Mouse (Mus musculus): ENCODE measurements at regions not wholly inside any gene's neighbourhood (a gene's known extent, or its start where the extent isn't known, plus 50 kb on each side); places are given as distances from the start of the nearest gene placed in this dataset.

DNA sequence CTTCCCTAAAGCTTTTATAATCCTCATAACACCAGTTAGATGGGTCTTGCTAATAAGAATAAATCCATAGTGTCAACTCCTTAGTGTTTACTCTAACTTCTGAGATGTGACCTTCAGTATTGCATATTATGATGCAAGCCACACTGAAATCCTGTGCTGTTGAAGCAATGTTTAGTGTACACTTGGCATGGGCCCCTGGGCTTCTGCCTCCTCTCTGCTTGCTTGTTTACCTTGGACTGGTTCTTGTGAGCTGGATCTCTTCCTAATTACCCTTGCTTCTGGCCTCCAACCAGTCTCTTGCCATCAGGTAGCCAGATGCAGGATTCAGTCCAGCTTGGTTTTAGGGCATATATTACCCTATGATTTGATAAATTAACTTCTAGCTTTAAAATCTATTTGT, 57.0 kb downstream of the Rgs2 start:
- Histone ChIP-seq H3K4me2 (replicated peaks; ENCODE audit: low read depth, low read length) (no peak overlapping the region), H3K4me3 (ENCODE audit: low read depth, low read length) (no peak overlapping the region), H3K27me3 (ENCODE audit: control insufficient read depth, insufficient read depth, low read length) (no peaks in the 10 kb centered on the region), H3K4me1 (ENCODE audit: control insufficient read depth, insufficient read depth, low read length) (no peaks in the 10 kb centered on the region), H3K9ac (replicated peaks; ENCODE audit: low read depth, low read length) (no peak overlapping the region), H3K9me3 (ENCODE audit: control insufficient read depth, low read depth, low read length) (no peaks in the 10 kb centered on the region), H3K36me3 (ENCODE audit: control insufficient read depth, insufficient read depth, low read length) (no peaks in the 10 kb centered on the region), H3K27ac (ENCODE audit: low read length) (no peak overlapping the region)
- ATAC-seq (ENCODE audit: insufficient number of reproducible peaks, insufficient read depth, low FRiP score, low read depth), result no peak

GRCm38 (mm10) chr1:143941465-143941864, 62.5 kb downstream of the Rgs2 start:
- WGBS, result 75% methylated on average over 5 of the region's 5 CpGs
- Histone ChIP-seq H3K9ac (replicated peaks; ENCODE audit: low read depth, low read length) (no peak overlapping the region), H3K4me3 (ENCODE audit: low read depth, low read length) (no peak overlapping the region), H3K4me1 (ENCODE audit: control insufficient read depth, insufficient read depth, low read length) (no peaks in the 10 kb centered on the region), H3K27ac (ENCODE audit: low read length) (no peak overlapping the region), H3K4me2 (replicated peaks; ENCODE audit: low read depth, low read length) (no peak overlapping the region), H3K9me3 (ENCODE audit: control insufficient read depth, low read depth, low read length) (no peaks in the 10 kb centered on the region), H3K27me3 (ENCODE audit: control insufficient read depth, insufficient read depth, low read length) (no peaks in the 10 kb centered on the region), H3K36me3 (ENCODE audit: control insufficient read depth, insufficient read depth, low read length) (no peaks in the 10 kb centered on the region)
- ATAC-seq (ENCODE audit: insufficient number of reproducible peaks, insufficient read depth, low FRiP score, low read depth), result peak; percentile 67; the same call in 1 of the 2 replicates

DNA sequence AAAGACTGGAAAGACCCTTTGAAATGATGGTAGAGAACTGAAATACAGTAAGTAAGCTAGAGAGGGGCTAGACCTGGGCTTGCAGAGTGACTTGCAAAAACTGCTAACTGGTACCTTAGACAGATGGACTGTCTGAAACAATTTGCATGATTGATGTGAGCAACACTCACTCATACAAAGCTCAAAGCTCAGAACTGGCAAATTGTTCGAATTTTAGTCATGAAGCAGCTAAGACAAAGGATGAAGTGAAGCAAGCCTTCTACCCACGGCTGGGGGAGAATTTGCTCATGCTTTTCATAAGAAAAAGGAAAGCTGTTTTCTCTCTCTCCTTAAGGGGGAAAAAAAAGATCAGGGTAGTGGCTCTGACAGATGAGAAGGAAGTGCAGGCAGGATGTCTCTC, 64.5 kb downstream of the Rgs2 start:
- H3K4me3 ChIP-seq (ENCODE audit: low read depth, low read length), result no peak overlapping the region
- WGBS, result 43% methylated on average over 2 of the region's 2 CpGs
- no peak overlapping the region for H3K9ac ChIP-seq (replicated peaks; ENCODE audit: low read depth, low read length)
- no peaks in the 10 kb centered on the region for H3K27me3 ChIP-seq (ENCODE audit: control insufficient read depth, insufficient read depth, low read length)
- no peaks in the 10 kb centered on the region for H3K4me1 ChIP-seq (ENCODE audit: control insufficient read depth, insufficient read depth, low read length)
- no peak for ATAC-seq (ENCODE audit: insufficient number of reproducible peaks, insufficient read depth, low FRiP score, low read depth)
- no peaks in the 10 kb centered on the region for H3K36me3 ChIP-seq (ENCODE audit: control insufficient read depth, insufficient read depth, low read length)
- no peaks in the 10 kb centered on the region for H3K9me3 ChIP-seq (ENCODE audit: control insufficient read depth, low read depth, low read length)
- H3K4me2 ChIP-seq (replicated peaks; ENCODE audit: low read depth, low read length), result no peak overlapping the region
- no peak overlapping the region for H3K27ac ChIP-seq (ENCODE audit: low read length)

- ATAC-seq (ENCODE audit: insufficient number of reproducible peaks, insufficient read depth, low FRiP score, low read depth), result no peak
- Histone ChIP-seq H3K27ac (ENCODE audit: low read length) (no peak overlapping the region), H3K4me1 (ENCODE audit: control insufficient read depth, insufficient read depth, low read length) (no peaks in the 10 kb centered on the region), H3K4me2 (replicated peaks; ENCODE audit: low read depth, low read length) (no peak overlapping the region), H3K4me3 (ENCODE audit: low read depth, low read length) (no peak overlapping the region), H3K9me3 (ENCODE audit: control insufficient read depth, low read depth, low read length) (no peaks in the 10 kb centered on the region), H3K27me3 (ENCODE audit: control insufficient read depth, insufficient read depth, low read length) (no peaks in the 10 kb centered on the region), H3K36me3 (ENCODE audit: control insufficient read depth, insufficient read depth, low read length) (no peaks in the 10 kb centered on the region), H3K9ac (replicated peaks; ENCODE audit: low read depth, low read length) (no peak overlapping the region)
- 65% methylated on average over 3 of the region's 3 CpGs for WGBS
These were observed 65.4 kb downstream of the Rgs2 start for GRCm38 (mm10) chr1:143938569-143938968.

- no peak overlapping the region for H3K4me2 ChIP-seq (replicated peaks; ENCODE audit: low read depth, low read length)
- no peak overlapping the region for H3K27ac ChIP-seq (ENCODE audit: low read length)
- no peaks in the 10 kb centered on the region for H3K27me3 ChIP-seq (ENCODE audit: control insufficient read depth, insufficient read depth, low read length)
- no peaks in the 10 kb centered on the region for H3K9me3 ChIP-seq (ENCODE audit: control insufficient read depth, low read depth, low read length)
- no peak overlapping the region for H3K9ac ChIP-seq (replicated peaks; ENCODE audit: low read depth, low read length)
- WGBS, result 79% methylated on average over 3 of the region's 3 CpGs
- no peaks in the 10 kb centered on the region for H3K4me1 ChIP-seq (ENCODE audit: control insufficient read depth, insufficient read depth, low read length)
- H3K4me3 ChIP-seq (ENCODE audit: low read depth, low read length), result no peak overlapping the region
- H3K36me3 ChIP-seq (ENCODE audit: control insufficient read depth, insufficient read depth, low read length), result no peaks in the 10 kb centered on the region
- ATAC-seq (ENCODE audit: insufficient number of reproducible peaks, insufficient read depth, low FRiP score, low read depth), result no peak
These were observed 73.2 kb downstream of the Rgs2 start for GRCm38 (mm10) chr1:143930798-143931197.

DNA sequence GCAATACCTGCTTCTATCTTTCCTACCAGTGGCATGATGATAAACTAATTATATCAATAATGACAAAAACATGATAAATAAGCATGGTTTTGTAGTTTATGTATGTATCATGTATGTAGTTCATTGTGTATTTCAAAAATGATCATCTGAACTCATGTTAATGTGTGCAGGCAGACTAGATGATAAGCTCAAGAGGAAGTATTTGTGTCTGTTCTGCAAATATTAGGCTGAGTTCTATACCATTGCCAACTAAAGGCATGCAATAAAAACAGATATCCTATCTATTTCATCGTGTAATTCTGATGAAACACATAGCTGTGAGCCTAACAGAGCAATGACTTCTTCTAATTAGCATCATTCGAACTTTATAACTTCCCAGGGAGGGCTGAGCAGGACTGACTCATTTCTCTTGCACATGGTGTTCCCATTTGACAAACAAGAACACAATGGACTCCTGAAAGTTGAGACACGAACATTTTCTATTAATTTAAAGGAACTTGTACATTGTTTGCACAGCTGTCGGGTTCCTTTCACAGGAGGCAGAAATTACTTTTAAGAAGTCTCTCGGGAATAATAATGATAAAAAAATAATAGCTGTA, 74.3 kb downstream of the Rgs2 start:
- Histone ChIP-seq H3K4me1 (ENCODE audit: control insufficient read depth, insufficient read depth, low read length) (no peaks in the 10 kb centered on the region), H3K36me3 (ENCODE audit: control insufficient read depth, insufficient read depth, low read length) (no peaks in the 10 kb centered on the region), H3K9ac (replicated peaks; ENCODE audit: low read depth, low read length) (no peak overlapping the region), H3K4me3 (ENCODE audit: low read depth, low read length) (no peak overlapping the region), H3K9me3 (ENCODE audit: control insufficient read depth, low read depth, low read length) (no peaks in the 10 kb centered on the region), H3K4me2 (replicated peaks; ENCODE audit: low read depth, low read length) (no peak overlapping the region), H3K27me3 (ENCODE audit: control insufficient read depth, insufficient read depth, low read length) (no peaks in the 10 kb centered on the region), H3K27ac (ENCODE audit: low read length) (no peak overlapping the region)
- 59% methylated on average over 5 of the region's 5 CpGs for WGBS
- ATAC-seq (ENCODE audit: insufficient number of reproducible peaks, insufficient read depth, low FRiP score, low read depth), result no peak

DNA sequence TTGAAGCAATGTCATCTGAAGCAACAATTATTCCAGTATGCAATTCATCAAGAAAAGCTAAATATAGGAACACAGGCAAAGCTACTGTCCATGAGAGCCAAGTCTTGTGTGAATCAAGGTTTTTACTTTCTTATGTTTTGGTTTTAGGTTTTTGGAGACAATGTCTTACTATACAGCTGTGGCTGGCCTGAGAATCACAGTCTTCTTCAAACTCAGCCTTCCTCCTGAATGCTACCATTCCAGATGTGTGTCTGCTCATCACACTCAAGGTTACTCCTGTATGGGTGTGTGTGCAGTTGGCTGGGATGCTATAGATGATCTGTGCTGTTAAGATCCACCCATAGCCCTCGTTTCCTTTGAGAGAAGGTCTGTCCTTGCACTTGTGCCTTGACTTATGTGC, 81.5 kb downstream of the Rgs2 start:
- no peaks in the 10 kb centered on the region for H3K4me1 ChIP-seq (ENCODE audit: control insufficient read depth, insufficient read depth, low read length)
- H3K36me3 ChIP-seq (ENCODE audit: control insufficient read depth, insufficient read depth, low read length), result no peaks in the 10 kb centered on the region
- 43% methylated on average over 1 of the region's 1 CpGs for WGBS
- no peak overlapping the region for H3K4me3 ChIP-seq (ENCODE audit: low read depth, low read length)
- no peak overlapping the region for H3K9ac ChIP-seq (replicated peaks; ENCODE audit: low read depth, low read length)
- H3K27me3 ChIP-seq (ENCODE audit: control insufficient read depth, insufficient read depth, low read length), result no peaks in the 10 kb centered on the region
- H3K9me3 ChIP-seq (ENCODE audit: control insufficient read depth, low read depth, low read length), result no peaks in the 10 kb centered on the region
- ATAC-seq (ENCODE audit: insufficient number of reproducible peaks, insufficient read depth, low FRiP score, low read depth), result no peak
- H3K4me2 ChIP-seq (replicated peaks; ENCODE audit: low read depth, low read length), result no peak overlapping the region
- no peak overlapping the region for H3K27ac ChIP-seq (ENCODE audit: low read length)

DNA sequence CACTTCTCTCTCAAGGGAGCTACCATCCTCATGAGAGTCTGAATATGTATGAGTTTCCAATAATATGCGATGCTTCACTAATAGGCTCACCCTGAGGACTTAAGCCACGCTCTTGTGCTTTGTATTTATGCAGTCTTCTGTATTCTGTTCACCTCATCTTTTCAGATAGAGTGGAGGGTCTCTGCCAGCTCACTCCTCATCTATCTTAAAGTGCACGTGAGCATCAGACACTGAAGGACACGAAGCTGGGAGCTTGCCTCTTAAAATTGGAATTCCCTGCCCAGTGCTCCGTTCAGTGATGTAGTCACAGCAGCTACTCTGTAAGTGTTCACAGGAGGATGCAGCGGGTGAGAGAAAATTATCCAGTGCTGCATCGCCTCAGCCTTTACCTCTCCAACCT, 83.7 kb downstream of the Rgs2 start:
- H3K27ac ChIP-seq (ENCODE audit: low read length), result no peak overlapping the region
- H3K27me3 ChIP-seq (ENCODE audit: control insufficient read depth, insufficient read depth, low read length), result no peaks in the 10 kb centered on the region
- ATAC-seq (ENCODE audit: insufficient number of reproducible peaks, insufficient read depth, low FRiP score, low read depth), result no peak
- no peaks in the 10 kb centered on the region for H3K4me1 ChIP-seq (ENCODE audit: control insufficient read depth, insufficient read depth, low read length)
- H3K9ac ChIP-seq (replicated peaks; ENCODE audit: low read depth, low read length), result no peak overlapping the region
- WGBS, result 73% methylated on average over 7 of the region's 7 CpGs
- no peaks in the 10 kb centered on the region for H3K36me3 ChIP-seq (ENCODE audit: control insufficient read depth, insufficient read depth, low read length)
- H3K4me3 ChIP-seq (ENCODE audit: low read depth, low read length), result no peak overlapping the region
- no peaks in the 10 kb centered on the region for H3K9me3 ChIP-seq (ENCODE audit: control insufficient read depth, low read depth, low read length)
- no peak overlapping the region for H3K4me2 ChIP-seq (replicated peaks; ENCODE audit: low read depth, low read length)

GRCm38 (mm10) chr1:143918949-143919348, 85.0 kb downstream of the Rgs2 start:
- H3K4me3 ChIP-seq (ENCODE audit: low read depth, low read length), result no peak overlapping the region
- ATAC-seq (ENCODE audit: insufficient number of reproducible peaks, insufficient read depth, low FRiP score, low read depth), result no peak
- H3K4me2 ChIP-seq (replicated peaks; ENCODE audit: low read depth, low read length), result no peak overlapping the region
- H3K9ac ChIP-seq (replicated peaks; ENCODE audit: low read depth, low read length), result no peak overlapping the region
- no peaks in the 10 kb centered on the region for H3K9me3 ChIP-seq (ENCODE audit: control insufficient read depth, low read depth, low read length)
- no peak overlapping the region; the same call in 1 of the 2 replicates for H3K27ac ChIP-seq (ENCODE audit: low read length)
- H3K4me1 ChIP-seq (ENCODE audit: control insufficient read depth, insufficient read depth, low read length), result no peaks in the 10 kb centered on the region
- WGBS, result 89% methylated on average over 5 of the region's 5 CpGs
- H3K36me3 ChIP-seq (ENCODE audit: control insufficient read depth, insufficient read depth, low read length), result no peaks in the 10 kb centered on the region
- H3K27me3 ChIP-seq (ENCODE audit: control insufficient read depth, insufficient read depth, low read length), result no peaks in the 10 kb centered on the region
